Mouse (Mus musculus) testis, adult 2 months (tissue): ENCODE results near the gene Myo1g. TPM values are rescaled to one million over a fixed set of nuclear protein-coding genes. Genes with fewer than 3 reads are reported as not detected.

Experiments
- H3K27ac ChIP-seq: fragments of 200-500 bp; 2 replicates; pipeline ENCODE4 v1.5.1; 2012; ENCODE audit warnings: low read depth, low read length; ENCODE audit not compliant: control insufficient read depth, insufficient read depth
- H3K27me3 ChIP-seq: fragments of 200-500 bp; 2 replicates; pipeline ENCODE4 v1.6.1; 2012; ENCODE audit warnings: mild to moderate bottlenecking, low read length, moderate library complexity; ENCODE audit not compliant: control insufficient read depth, insufficient read depth
- H3K36me3 ChIP-seq: fragments of 200-500 bp; 2 replicates; pipeline ENCODE4 v1.6.1; 2012; ENCODE audit warnings: mild to moderate bottlenecking, low read length; ENCODE audit not compliant: control insufficient read depth, insufficient read depth
- H3K4me1 ChIP-seq: fragments of 200-500 bp; 2 replicates; pipeline ENCODE4 v1.6.1; 2012; ENCODE audit warnings: low read length; ENCODE audit not compliant: control insufficient read depth, insufficient read depth
- H3K4me3 ChIP-seq: fragments of 200-500 bp; 2 replicates; pipeline ENCODE4 v1.5.1; 2012; ENCODE audit warnings: low read depth, mild to moderate bottlenecking, low read length, moderate library complexity, mixed read lengths; ENCODE audit not compliant: control insufficient read depth
- CTCF ChIP-seq: fragments of 200-500 bp; IDR thresholded peaks from 2 replicates; pipeline ENCODE4 v1.5.1; 2012; ENCODE audit warnings: low read depth, mild to moderate bottlenecking, inconsistent platforms, low read length, moderate library complexity; ENCODE audit not compliant: control insufficient read depth, insufficient read depth, insufficient replicate concordance
- POLR2A ChIP-seq: fragments of 200-500 bp; IDR thresholded peaks from 2 replicates; pipeline ENCODE4 v1.6.1; 2012; ENCODE audit warnings: low read depth, mild to moderate bottlenecking, inconsistent platforms, low read length, moderate library complexity; ENCODE audit not compliant: control insufficient read depth
- polyA plus RNA-seq: library from polyadenylated mRNA; depleted of rRNA; stranded (reverse); fragments of >200 nt; gene quantifications from 2 replicates; pipeline ENCODE4 v1.2.3, GENCODE M21; 2012; rRNA removed

Myo1g gene
- polyA plus RNA-seq, 1 experiment: 0.31 TPM

DNA sequence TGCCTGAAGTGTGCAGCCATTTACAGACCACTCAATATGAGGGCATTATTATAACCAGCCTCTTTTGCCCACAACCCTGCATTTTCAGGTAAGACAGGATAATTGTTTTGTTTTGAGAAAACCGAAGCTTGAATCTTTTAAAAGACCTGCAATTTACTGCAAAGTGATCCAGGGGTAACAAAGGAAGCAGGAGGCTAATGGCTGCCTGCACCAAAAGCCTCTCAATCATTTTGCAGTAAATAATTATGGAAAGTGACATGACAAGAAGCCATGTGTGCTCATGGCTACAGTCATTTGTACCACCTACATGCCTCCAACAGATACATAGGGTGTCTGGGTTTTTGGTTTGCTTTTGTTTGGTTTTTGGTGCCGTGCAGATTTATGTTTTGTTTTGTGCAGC lies 49.7 kb downstream of the Myo1g start:
- no peak overlapping the region for H3K27ac ChIP-seq
- peaks cover 2% of the 10 kb centered on the region for H3K4me1 ChIP-seq
- no peak for TF ChIP-seq CTCF
- no peak for TF ChIP-seq POLR2A
- no peaks in the 10 kb centered on the region for H3K36me3 ChIP-seq
- no peaks in the 10 kb centered on the region for H3K27me3 ChIP-seq
- H3K4me3 ChIP-seq: no peak overlapping the region

DNA sequence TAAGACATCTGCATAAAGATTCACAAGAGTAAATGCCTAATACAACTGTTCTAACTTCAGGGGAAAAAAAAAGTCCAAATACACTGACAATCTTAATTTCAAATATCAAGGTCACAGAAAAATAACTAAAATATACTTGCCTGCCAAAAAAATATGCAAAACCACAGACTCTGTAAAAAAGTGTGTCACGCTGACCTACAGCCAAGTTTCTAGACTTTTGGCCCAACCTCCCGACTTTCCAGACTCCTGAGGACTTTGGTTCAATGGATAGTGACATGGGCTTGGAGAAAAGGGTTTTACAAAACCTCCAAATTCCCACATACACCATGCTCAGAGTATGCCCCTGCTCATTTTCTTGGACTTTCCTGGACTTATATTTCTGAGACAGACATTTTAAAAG lies 52.2 kb downstream of the Myo1g start:
- Histone ChIP-seq H3K27ac (no peak overlapping the region), H3K4me1 (no peaks in the 10 kb centered on the region), H3K36me3 (no peaks in the 10 kb centered on the region), H3K4me3 (no peak overlapping the region), H3K27me3 (no peaks in the 10 kb centered on the region)
- TF ChIP-seq POLR2A (no peak), CTCF (no peak)

DNA sequence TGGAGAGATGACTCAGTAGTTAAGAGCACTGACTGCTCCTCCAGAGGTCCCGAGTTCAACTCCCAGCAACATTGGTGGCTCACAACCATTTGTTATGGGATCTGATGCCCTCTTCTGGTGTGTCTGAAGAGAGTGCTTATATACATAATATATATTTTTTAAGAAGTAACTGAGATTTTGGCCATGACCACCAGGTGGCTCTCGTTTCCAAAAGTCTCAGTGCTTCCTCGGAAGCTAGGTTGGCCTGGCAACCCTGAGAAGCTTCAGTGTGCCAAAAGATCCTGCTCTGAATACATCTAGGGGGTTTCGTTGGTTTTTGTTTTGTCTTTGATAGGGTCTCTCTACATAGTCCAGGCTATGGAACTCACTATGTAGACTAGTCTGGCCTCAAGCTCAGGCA lies 55.6 kb downstream of the Myo1g start:
- TF ChIP-seq POLR2A: no peak
- no peak for TF ChIP-seq CTCF
- no peak overlapping the region for H3K27ac ChIP-seq
- H3K36me3 ChIP-seq: no peaks in the 10 kb centered on the region
- H3K27me3 ChIP-seq: no peaks in the 10 kb centered on the region
- H3K4me1 ChIP-seq: no peaks in the 10 kb centered on the region
- no peak overlapping the region for H3K4me3 ChIP-seq

DNA sequence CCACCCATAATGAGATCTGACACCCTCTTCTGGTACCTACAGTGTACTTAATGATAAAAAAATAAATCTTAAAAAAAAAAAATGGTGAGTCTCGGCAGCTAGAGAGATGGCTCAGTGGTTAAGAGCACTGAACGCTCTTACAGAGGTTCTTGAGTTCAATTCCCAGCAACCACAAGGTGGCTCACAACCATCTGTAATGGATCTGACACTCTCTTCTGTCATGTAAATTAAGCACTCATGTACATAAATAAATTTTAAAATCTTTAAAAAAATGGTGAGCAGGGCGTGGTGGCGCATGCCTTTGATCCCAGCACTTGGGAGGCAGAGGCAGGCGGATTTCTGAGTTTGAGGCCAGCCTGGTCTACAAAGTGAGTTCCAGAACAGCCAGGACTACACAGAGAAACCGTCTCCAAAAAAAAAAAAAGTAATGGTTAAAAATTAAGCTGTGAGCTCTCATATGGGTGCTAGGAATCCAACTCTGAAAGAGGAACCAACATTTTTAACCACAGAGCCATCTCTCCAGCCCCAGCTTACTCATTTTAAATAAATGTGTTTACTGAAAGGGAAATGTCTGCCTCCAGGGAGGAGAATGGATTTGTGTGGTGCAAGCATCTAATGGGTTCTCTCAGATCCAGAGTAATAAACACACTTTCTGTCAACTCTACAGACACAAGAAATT lies 57.5 kb downstream of the Myo1g start:
- Histone ChIP-seq H3K36me3 (no peaks in the 10 kb centered on the region), H3K4me3 (no peak overlapping the region), H3K27ac (no peak overlapping the region), H3K4me1 (no peaks in the 10 kb centered on the region), H3K27me3 (no peaks in the 10 kb centered on the region)
- TF ChIP-seq CTCF (no peak), POLR2A (no peak)

Other genes with a start within 250 kb of the Myo1g start
- gene Tmed4, start 246.1 kb downstream of the Myo1g start, polyA plus RNA-seq: 92.6 and 102 TPM in 2 replicates
- 87.1 and 90.1 TPM in 2 replicates for gene Ogdh, start 229.3 kb downstream of the Myo1g start, polyA plus RNA-seq
- gene Zmiz2, start 131.9 kb downstream of the Myo1g start, polyA plus RNA-seq: 159 and 160 TPM in 2 replicates
- 609 and 709 TPM in 2 replicates for gene Ppia, start 105.5 kb downstream of the Myo1g start, polyA plus RNA-seq
- 26.2 and 30.5 TPM in 2 replicates for gene H2afv, start 76.5 kb downstream of the Myo1g start, polyA plus RNA-seq
- gene Purb, start 45.0 kb downstream of the Myo1g start, polyA plus RNA-seq: 5.6 and 6.0 TPM in 2 replicates
- gene Ccm2, start 25.9 kb upstream of the Myo1g start, polyA plus RNA-seq: 21.1 and 22.5 TPM in 2 replicates
- 1.0 and 1.4 TPM in 2 replicates for gene Nacad, start 85.1 kb upstream of the Myo1g start, polyA plus RNA-seq
- gene Tbrg4, start 105.1 kb upstream of the Myo1g start, polyA plus RNA-seq: 57.1 and 66.9 TPM in 2 replicates
- 0.32 TPM in 1 of 2 replicates, not detected in the other for gene Wap, start 117.7 kb upstream of the Myo1g start, polyA plus RNA-seq
- 11.2 and 15.2 TPM in 2 replicates for gene Ramp3, start 137.6 kb upstream of the Myo1g start, polyA plus RNA-seq